Mouse (Mus musculus) bone marrow, adult 2 months (tissue): Measurements from ENCODE around the gene Scimp.

ENCODE experiments used
- CTCF ChIP-seq: fragments of 200-500 bp; IDR thresholded peaks from 2 replicates; pipeline ENCODE4 v1.5.1; 2011; ENCODE audit warnings: low read length, control low read depth; ENCODE audit not compliant: control insufficient read depth, insufficient read depth
- POLR2A ChIP-seq: fragments of 200-500 bp; IDR thresholded peaks from 2 replicates; pipeline ENCODE4 v1.6.1; 2011; ENCODE audit warnings: low read depth, mild to moderate bottlenecking, control low read depth, low read length, borderline replicate concordance; ENCODE audit not compliant: control insufficient read depth

DNA sequence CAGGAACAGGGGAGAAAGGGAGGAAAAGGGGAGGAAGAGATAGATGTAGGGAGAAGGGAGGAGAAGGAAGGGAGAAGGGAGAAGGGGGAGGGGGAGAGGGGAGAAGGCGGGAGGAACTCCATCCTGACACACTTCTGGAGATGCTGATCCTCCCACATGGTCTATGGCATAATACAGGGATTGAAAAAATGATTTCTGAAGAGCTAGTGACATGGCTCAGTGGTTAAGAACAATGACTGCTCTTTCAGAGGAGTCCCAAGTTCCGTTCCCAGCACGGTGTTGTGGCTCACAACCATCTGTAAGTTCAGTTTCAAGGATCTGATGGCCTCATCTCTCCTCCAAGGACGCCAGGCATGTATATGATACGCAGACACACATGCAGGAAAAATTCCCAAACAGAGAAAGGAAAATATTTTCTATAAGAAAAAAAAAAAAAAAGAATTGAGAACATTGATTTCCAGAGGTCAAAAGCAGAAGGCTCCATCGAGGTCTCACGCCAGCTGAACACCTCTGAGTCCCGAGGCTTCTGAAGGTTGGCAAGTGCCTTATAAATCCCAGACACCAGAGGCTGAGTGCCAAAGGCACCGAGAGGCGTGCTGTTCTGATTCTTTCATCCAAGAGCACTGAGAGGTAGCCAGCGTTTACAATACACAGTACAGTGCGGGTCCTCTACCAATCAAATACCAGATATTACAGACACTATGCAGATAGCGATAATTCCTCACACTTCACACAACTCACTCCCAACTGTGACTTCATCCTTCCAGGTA, 730 bp downstream of the Scimp start:
- no peak for TF ChIP-seq CTCF
- no peak for TF ChIP-seq POLR2A
